Mouse (Mus musculus) lung, postnatal 10 days (tissue): ENCODE data around the gene Cdk7.
A peak's percentile ranks its signal among the peaks of the same experiment; 100 is the strongest.

Experiments used
- DNase-seq: peaks from one replicate; pipeline ENCODE4 v3.0.0; 2021

Gene Cdk7

GRCm38 (mm10) chr13:100724051-100724754 lies 6.5 kb downstream of the Cdk7 start:
- peak; percentile 21 for DNase-seq

- DNase-seq: no peak
These were observed 9.1 kb downstream of the Cdk7 start for GRCm38 (mm10) chr13:100721656-100722055.

GRCm38 (mm10) chr13:100715467-100715866 lies 15.3 kb downstream of the Cdk7 start:
- no peak for DNase-seq

- no peak for DNase-seq
These were observed 24.5 kb downstream of the Cdk7 start for GRCm38 (mm10) chr13:100706206-100706605.

GRCm38 (mm10) chr13:100703468-100703867 lies 27.3 kb downstream of the Cdk7 start:
- no peak for DNase-seq

GRCm38 (mm10) chr13:100698866-100699265 lies 31.9 kb downstream of the Cdk7 start:
- DNase-seq: no peak

GRCm38 (mm10) chr13:100697541-100697940 lies 33.2 kb downstream of the Cdk7 start:
- no peak for DNase-seq

- DNase-seq: no peak
These were observed 43.2 kb downstream of the Cdk7 start for GRCm38 (mm10) chr13:100687513-100687912.

GRCm38 (mm10) chr13:100684355-100684754 lies 46.4 kb downstream of the Cdk7 start:
- no peak for DNase-seq

- DNase-seq: no peak
These were observed 47.9 kb downstream of the Cdk7 start for GRCm38 (mm10) chr13:100682837-100683236.

GRCm38 (mm10) chr13:100681615-100682014 lies 49.1 kb downstream of the Cdk7 start:
- DNase-seq: no peak

- no peak for DNase-seq
These were observed 54.7 kb downstream of the Cdk7 start for GRCm38 (mm10) chr13:100675936-100676635.

GRCm38 (mm10) chr13:100670181-100670741 lies 60.5 kb downstream of the Cdk7 start:
- no peak for DNase-seq

GRCm38 (mm10) chr13:100669291-100670022 lies 61.3 kb downstream of the Cdk7 start, which contains the start of gene Ccdc125:
Ccdc125 (plus strand) TSS chr13:100669717.
- peak; percentile 32 for DNase-seq

GRCm38 (mm10) chr13:100659864-100660456 lies 70.8 kb downstream of the Cdk7 start:
- DNase-seq: peak; percentile 72

GRCm38 (mm10) chr13:100658091-100658490 lies 72.6 kb downstream of the Cdk7 start:
- no peak for DNase-seq
